17 mouse cellular contexts compared by ENCODE assay signal in genomic region chr2:13536747-13537146, GRCm38 (mm10). TPM values are rescaled to one million over a fixed set of nuclear protein-coding genes. Genes with fewer than 3 reads are reported as not detected.
DNase-seq lines count a peak whose midpoint lies in the region; ATAC-seq and TF ChIP-seq lines count a peak whose summit lies in the region.
"Had no signal": no experiment of that assay in that cellular context is flagged by ENCODE, and none has a peak within 500 bp of the region (broad histone marks: within the 10 kb centered on the region; RNA-seq: fewer than 3 reads in every experiment).

No protein-coding gene starts in this region.

- H3K27me3 ChIP-seq in liver, adult 2 months (ENCODE audit: control insufficient read depth, insufficient read depth, low read length), result no peaks in the 10 kb centered on the region
- H3K27me3 ChIP-seq in liver, embryonic 11.5 days (replicated peaks; ENCODE audit: control insufficient read depth, insufficient read depth, low read length), result no peaks in the 10 kb centered on the region
- no peaks in the 10 kb centered on the region for H3K27me3 ChIP-seq in CH12.LX (replicated peaks)
- H3K27me3 ChIP-seq in neural tube, embryonic 15.5 days (replicated peaks), result no peaks in the 10 kb centered on the region
- H3K27me3 ChIP-seq: embryonic facial prominence, embryonic 12.5 days; heart, embryonic 12.5 days; limb, embryonic 13.5 days; midbrain, embryonic 15.5 days had no signal

- dilution Hi-C loops in CH12.LX (cut with MboI; ENCODE audit: extremely low pct_ligation_motif_present, extremely low pct_unique_long_range_greater_than_20kb, low sequenced_read_pairs), result no loop called here

- DNase-seq in liver, adult 2 months (ENCODE audit: extremely low read depth, low read depth, low spot score), result peak; percentile 76
- no peak for DNase-seq in liver, embryonic 11.5 days (ENCODE audit: low spot score)
- DNase-seq in CD4-positive helper T cell, adult 2 months (ENCODE audit: low read depth, low spot score), result peak; percentile 25
- DNase-seq in CH12.LX (ENCODE audit: extremely low read depth), result no peak
- DNase-seq in large intestine, adult 2 months (ENCODE audit: low read depth, low spot score), result peak; percentile 58
- DNase-seq: cerebellum, postnatal 25 days; gastrocnemius, postnatal 10 days; heart, postnatal 4 days; thymus, postnatal 14 days had no signal

- H3K4me1 ChIP-seq in liver, adult 2 months (ENCODE audit: control insufficient read depth, insufficient read depth, low read length), result peaks cover 2% of the 10 kb centered on the region; the same call in 1 of the 2 replicates
- peaks cover 5% of the 10 kb centered on the region for H3K4me1 ChIP-seq in liver, embryonic 11.5 days (replicated peaks; ENCODE audit: control insufficient read depth, insufficient read depth, low read length)
- H3K4me1 ChIP-seq in CH12.LX (ENCODE audit: control insufficient read depth in 1 of 2, insufficient read depth in 2 of 2), result peaks cover 3 to 11% of the 10 kb centered on the region in 2 experiments; a peak in 2 of 4 replicates
- H3K4me1 ChIP-seq in neural tube, embryonic 15.5 days, result no peaks in the 10 kb centered on the region
- H3K4me1 ChIP-seq: embryonic facial prominence, embryonic 12.5 days; limb, embryonic 13.5 days; midbrain, embryonic 15.5 days had no signal

- no peaks in the 10 kb centered on the region for H3K9me3 ChIP-seq in liver, embryonic 11.5 days (ENCODE audit: control insufficient read depth, low read length)
- no peaks in the 10 kb centered on the region for H3K9me3 ChIP-seq in CH12.LX (replicated peaks; ENCODE audit: low read length)
- H3K9me3 ChIP-seq in neural tube, embryonic 15.5 days (replicated peaks), result no peaks in the 10 kb centered on the region
- H3K9me3 ChIP-seq: embryonic facial prominence, embryonic 12.5 days; heart, embryonic 12.5 days; limb, embryonic 13.5 days; midbrain, embryonic 15.5 days had no signal

- peak; percentile 69 for TF ChIP-seq CTCF in liver, adult 2 months (IDR thresholded peaks at IDR 0.05; ENCODE audit: low read depth, low read length)
- TF ChIP-seq CTCF in CH12.LX (conservative IDR thresholded peaks at IDR 0.05 in 1 of 2, IDR thresholded peaks at IDR 0.05 in 1 of 2; ENCODE audit: low read depth in 2 of 2, low read length in 2 of 2), result peak in 1 of 2 experiments; percentile 27; a peak in 2 of 4 replicates

- no peaks in the 10 kb centered on the region for H3K36me3 ChIP-seq in liver, adult 2 months (ENCODE audit: control insufficient read depth, insufficient read depth, low read length)
- no peaks in the 10 kb centered on the region for H3K36me3 ChIP-seq in liver, embryonic 11.5 days (ENCODE audit: control insufficient read depth, insufficient read depth, low read length)
- no peaks in the 10 kb centered on the region for H3K36me3 ChIP-seq in CH12.LX (replicated peaks in 1 of 2; ENCODE audit: control insufficient read depth in 1 of 2, insufficient read depth in 1 of 2, low read length in 1 of 2)
- H3K36me3 ChIP-seq in neural tube, embryonic 15.5 days, result no peaks in the 10 kb centered on the region
- H3K36me3 ChIP-seq: embryonic facial prominence, embryonic 12.5 days; heart, embryonic 12.5 days; limb, embryonic 13.5 days; midbrain, embryonic 15.5 days had no signal

- TF ChIP-seq EP300 in CH12.LX (IDR thresholded peaks at IDR 0.05; ENCODE audit: low read length), result no peak

- H3K4me2 ChIP-seq in liver, embryonic 11.5 days, result no peak overlapping the region
- no peak overlapping the region for H3K4me2 ChIP-seq in CH12.LX (ENCODE audit: insufficient read depth, low read depth, poor library complexity, severe bottlenecking)
- no peak overlapping the region for H3K4me2 ChIP-seq in neural tube, embryonic 15.5 days
- H3K4me2 ChIP-seq: embryonic facial prominence, embryonic 12.5 days; heart, embryonic 12.5 days; limb, embryonic 13.5 days; midbrain, embryonic 15.5 days had no signal

- H3K9ac ChIP-seq in liver, adult 2 months (ENCODE audit: low read depth, low read length), result no peak overlapping the region
- H3K9ac ChIP-seq in liver, embryonic 11.5 days (ENCODE audit: low read depth, low read length), result no peak overlapping the region
- H3K9ac ChIP-seq in CH12.LX (ENCODE audit: insufficient read depth, low read depth), result no peak overlapping the region
- no peak overlapping the region for H3K9ac ChIP-seq in neural tube, embryonic 15.5 days (replicated peaks)
- H3K9ac ChIP-seq: embryonic facial prominence, embryonic 12.5 days; heart, embryonic 12.5 days; limb, embryonic 13.5 days; midbrain, embryonic 15.5 days had no signal

- ATAC-seq in liver, embryonic 11.5 days (replicated peaks; ENCODE audit: low FRiP score), result no peak
- ATAC-seq in megakaryocyte-erythroid progenitor cell, adult 5-6 weeks (replicated peaks; ENCODE audit: low FRiP score, low TSS enrichment, poor library complexity, severe bottlenecking), result no peak
- no peak for ATAC-seq in neural tube, embryonic 15.5 days (ENCODE audit: low FRiP score)
- ATAC-seq: inflammation-experienced regulatory T-cells, adult 6 months; midbrain, embryonic 15.5 days had no signal

- H3K27ac ChIP-seq in liver, adult 2 months (replicated peaks; ENCODE audit: insufficient read depth, low read depth, low read length), result no peak overlapping the region
- H3K27ac ChIP-seq in liver, embryonic 11.5 days (ENCODE audit: low read depth, low read length), result no peak overlapping the region
- no peak overlapping the region for H3K27ac ChIP-seq in CH12.LX (ENCODE audit: insufficient read depth, low read depth)
- no peak overlapping the region for H3K27ac ChIP-seq in neural tube, embryonic 15.5 days (replicated peaks)
- H3K27ac ChIP-seq: embryonic facial prominence, embryonic 12.5 days; left cerebral cortex, adult 2 months; limb, embryonic 13.5 days; midbrain, embryonic 15.5 days had no signal

- TF ChIP-seq POLR2A in liver, adult 2 months (IDR thresholded peaks at IDR 0.05; ENCODE audit: extremely low read depth, insufficient read depth, low read length), result no peak
- no peak for TF ChIP-seq POLR2A in CH12.LX (IDR thresholded peaks at IDR 0.05; ENCODE audit: low read depth, low read length)

- in situ Hi-C loops in CH12.LX (cut with MboI; ENCODE audit: low pct_ligation_motif_present, low pct_unique_long_range_greater_than_20kb, low sequenced_read_pairs), result no loop called here

- no peaks in the 10 kb centered on the region for H3K79me2 ChIP-seq in liver, adult 2 months (ENCODE audit: control insufficient read depth, insufficient read depth, low read length)
- peaks cover under 1% of the 10 kb centered on the region for H3K79me2 ChIP-seq in CH12.LX (replicated peaks; ENCODE audit: control insufficient read depth, extremely low read depth, insufficient read depth, poor library complexity, severe bottlenecking)

- peak; percentile 38 for TF ChIP-seq RAD21 in CH12.LX (IDR thresholded peaks at IDR 0.05; ENCODE audit: low read depth, low read length)

- H3K4me3 ChIP-seq in liver, adult 2 months (ENCODE audit: insufficient read depth, low read depth, low read length), result no peak overlapping the region
- H3K4me3 ChIP-seq in liver, embryonic 11.5 days (ENCODE audit: low read depth, low read length), result no peak overlapping the region
- no peak overlapping the region for H3K4me3 ChIP-seq in CH12.LX (replicated peaks in 1 of 3; ENCODE audit: low read depth in 2 of 3, low read length in 2 of 3, poor library complexity in 1 of 3)
- no peak overlapping the region for H3K4me3 ChIP-seq in neural tube, embryonic 15.5 days (replicated peaks)
- H3K4me3 ChIP-seq: embryonic facial prominence, embryonic 12.5 days; heart, embryonic 12.5 days; left cerebral cortex, adult 2 months; limb, embryonic 13.5 days; midbrain, embryonic 15.5 days had no signal

TF ChIP-seq in CH12.LX, 34 proteins besides CTCF, POLR2A, EP300 and RAD21 (continues in another document):
- no peak for TF ChIP-seq MAZ (IDR thresholded peaks at IDR 0.05; ENCODE audit: low read depth, low read length)
- no peak for TF ChIP-seq MAFK (IDR thresholded peaks at IDR 0.05; ENCODE audit: insufficient replicate concordance, low read length)
- TF ChIP-seq POLR2AphosphoS2 (IDR thresholded peaks at IDR 0.05; ENCODE audit: low read depth, low read length), result no peak

RNA-seq across cellular contexts. Expression of gene Trdmt1, which starts 7.7 kb away (rescaled TPM):
- 2.7 and 3.9 TPM in 2 replicates for total RNA-seq in liver, adult 2 months (2014; rRNA removed)
- 0.68 and 0.83 TPM in 2 replicates for polyA plus RNA-seq in liver, adult 2 months (2012; rRNA removed)
- 10.2 and 13.4 TPM in 2 replicates for polyA plus RNA-seq in liver, embryonic 11.5 days (2014; fragmentation: Nextera tagmentation; extraction: Ambion mirVana)
- total RNA-seq in CH12.LX (2012; rRNA removed), result 8.4 and 8.8 TPM in 2 replicates
- total RNA-seq in CH12.LX (2014; rRNA removed), result 28.6 and 29.8 TPM in 2 replicates
- polyA plus RNA-seq in CH12.LX (2012; ENCODE audit: insufficient read length, low read depth), result 11.2 and 11.8 TPM in 2 replicates
- 1.0 and 1.2 TPM in 2 replicates for polyA plus RNA-seq in large intestine, adult 2 months (2012; rRNA removed)
- total RNA-seq in megakaryocyte-erythroid progenitor cell, adult 5-6 weeks (2014; fragmentation: Nextera tagmentation), result 7.0 and 17.3 TPM in 2 replicates
- 9.3 and 14.4 TPM in 2 replicates for total RNA-seq in megakaryocyte-erythroid progenitor cell, adult 5-6 weeks (2017)
- polyA plus RNA-seq in neural tube, embryonic 15.5 days (2015; fragmentation: Nextera tagmentation; extraction: Ambion mirVana), result 8.8 and 9.7 TPM in 2 replicates

RNA-seq across cellular contexts. Expression of gene Vim, which starts 37.0 kb away (rescaled TPM):
- total RNA-seq in liver, adult 2 months (2014; rRNA removed), result 18.4 and 23.3 TPM in 2 replicates
- polyA plus RNA-seq in liver, adult 2 months (2012; rRNA removed), result 25.4 and 34.6 TPM in 2 replicates
- polyA plus RNA-seq in liver, embryonic 11.5 days (2014; fragmentation: Nextera tagmentation; extraction: Ambion mirVana), result 222 and 235 TPM in 2 replicates
- total RNA-seq in CH12.LX (2012; rRNA removed) (124 and 153 TPM in 2 replicates), CH12.LX (2014; rRNA removed) (135 and 157 TPM in 2 replicates)
- polyA plus RNA-seq in CH12.LX (2012; ENCODE audit: insufficient read length, low read depth), result 140 and 164 TPM in 2 replicates
- 285 and 344 TPM in 2 replicates for polyA plus RNA-seq in large intestine, adult 2 months (2012; rRNA removed)
- total RNA-seq in megakaryocyte-erythroid progenitor cell, adult 5-6 weeks (2014; fragmentation: Nextera tagmentation), result 92.3 and 119 TPM in 2 replicates
- total RNA-seq in megakaryocyte-erythroid progenitor cell, adult 5-6 weeks (2017), result 214 and 318 TPM in 2 replicates
- polyA plus RNA-seq in neural tube, embryonic 15.5 days (2015; fragmentation: Nextera tagmentation; extraction: Ambion mirVana), result 441 and 489 TPM in 2 replicates

RNA-seq across cellular contexts. Expression of gene Cubn, which starts 45.1 kb away (rescaled TPM):
- total RNA-seq in liver, adult 2 months (2014; rRNA removed), result 0.07 TPM in 1 of 2 replicates, not detected in the other
- polyA plus RNA-seq in liver, adult 2 months (2012; rRNA removed), result not detected in 2 replicates
- 0.14 and 0.15 TPM in 2 replicates for polyA plus RNA-seq in liver, embryonic 11.5 days (2014; fragmentation: Nextera tagmentation; extraction: Ambion mirVana)
- under 0.01 and 0.04 TPM in 2 replicates for total RNA-seq in CH12.LX (2012; rRNA removed)
- 0.03 and 0.04 TPM in 2 replicates for total RNA-seq in CH12.LX (2014; rRNA removed)
- polyA plus RNA-seq in CH12.LX (2012; ENCODE audit: insufficient read length, low read depth), result 0.05 and 0.09 TPM in 2 replicates
- polyA plus RNA-seq in large intestine, adult 2 months (2012; rRNA removed), result 18.9 and 23.0 TPM in 2 replicates
- not detected in 2 replicates for total RNA-seq in megakaryocyte-erythroid progenitor cell, adult 5-6 weeks (2014; fragmentation: Nextera tagmentation)
- total RNA-seq in megakaryocyte-erythroid progenitor cell, adult 5-6 weeks (2017), result not detected in 2 replicates
- polyA plus RNA-seq in neural tube, embryonic 15.5 days (2015; fragmentation: Nextera tagmentation; extraction: Ambion mirVana), result 0.32 and 0.88 TPM in 2 replicates

Comparison
In these comparisons a context has a peak if more than half of its experiments do, and no peak if none do; other contexts are left out.
1. DNase-seq: peak in liver, adult 2 months (single experiment), CD4-positive helper T cell, adult 2 months (single experiment) and large intestine, adult 2 months (single experiment); none in liver, embryonic 11.5 days (single experiment) and CH12.LX (single experiment).
2. RNA of gene Cubn, which starts 45.1 kb away (polyA plus RNA-seq): 18.9 to 23.0 TPM in large intestine, adult 2 months; 0.32 to 0.88 TPM in neural tube, embryonic 15.5 days, 0.14 to 0.15 TPM in liver, embryonic 11.5 days, 0.05 to 0.09 TPM in CH12.LX and not detected in liver, adult 2 months; every median in the first group is over 10 times any median in the second.